Mouse (Mus musculus) adrenal gland, postnatal 36 days (tissue): ENCODE measurements at regions not wholly inside any gene's neighbourhood (a gene's known extent, or its start where the extent isn't known, plus 50 kb on each side); places are given as distances from the start of the nearest gene placed in this dataset.
A peak's percentile ranks its signal among the peaks of the same experiment; 100 is the strongest.

ENCODE experiments used
- DNase-seq, 2 experiments: peaks; one replicate each; pipeline ENCODE4 v3.0.0; 2021; ENCODE audit warnings: mixed read lengths in 1 of 2

DNA sequence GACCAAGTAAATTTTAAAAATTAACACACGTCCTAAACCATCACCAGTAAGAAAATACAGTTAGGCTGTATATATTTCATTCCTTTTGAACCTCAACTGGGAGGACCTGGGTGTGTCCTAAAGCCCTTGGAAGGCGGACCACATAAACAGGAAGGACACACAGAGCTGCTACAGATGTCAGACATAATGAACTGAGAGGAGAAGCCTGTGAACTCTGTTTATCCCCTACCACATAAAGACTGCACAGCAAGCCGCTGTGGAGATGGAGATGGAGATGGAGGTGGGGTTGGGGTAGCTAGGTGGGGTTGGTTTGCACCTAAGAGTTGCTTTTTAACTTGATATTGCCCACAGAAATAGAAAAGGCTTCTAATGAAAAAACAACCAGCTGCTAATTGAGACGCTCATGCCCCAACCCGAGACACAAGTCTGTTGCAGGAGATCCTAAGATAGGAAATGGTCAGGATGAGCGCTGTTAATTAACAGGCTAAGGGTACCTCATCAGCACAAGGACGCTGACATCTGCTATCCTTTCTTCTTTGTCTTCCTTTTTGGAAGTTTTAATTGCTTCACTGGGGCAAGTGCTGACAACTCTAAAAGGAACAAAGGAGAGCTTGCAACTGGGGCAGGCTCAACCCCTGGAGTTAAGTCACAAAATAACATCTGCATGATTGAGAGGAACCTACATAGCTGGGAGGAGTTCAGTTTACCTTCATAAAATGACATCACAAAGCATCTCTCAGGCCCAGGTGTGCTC, 119.3 kb upstream of the Lyplal1 start:
- DNase-seq = no peak

DNA sequence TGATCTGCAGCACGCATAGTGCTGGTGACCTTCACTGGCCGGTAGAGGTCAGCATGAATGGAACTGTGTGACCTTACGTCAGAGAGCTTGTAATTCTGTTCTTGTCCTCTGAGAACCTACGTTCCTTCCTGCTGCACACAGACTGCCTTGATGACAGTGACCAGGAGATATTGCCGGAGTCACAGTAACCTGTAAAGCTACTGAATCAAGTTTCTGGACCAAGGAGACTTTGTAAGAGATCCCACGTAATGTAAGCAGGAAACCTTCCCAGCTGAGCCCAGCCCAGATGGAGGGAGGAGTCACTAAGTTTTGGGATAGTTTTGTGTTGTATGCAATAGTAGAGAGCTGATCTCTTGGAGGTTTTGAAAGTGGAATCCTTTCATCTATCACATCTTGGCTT, 117.4 kb upstream of the Lyplal1 start:
- DNase-seq = no peak

DNA sequence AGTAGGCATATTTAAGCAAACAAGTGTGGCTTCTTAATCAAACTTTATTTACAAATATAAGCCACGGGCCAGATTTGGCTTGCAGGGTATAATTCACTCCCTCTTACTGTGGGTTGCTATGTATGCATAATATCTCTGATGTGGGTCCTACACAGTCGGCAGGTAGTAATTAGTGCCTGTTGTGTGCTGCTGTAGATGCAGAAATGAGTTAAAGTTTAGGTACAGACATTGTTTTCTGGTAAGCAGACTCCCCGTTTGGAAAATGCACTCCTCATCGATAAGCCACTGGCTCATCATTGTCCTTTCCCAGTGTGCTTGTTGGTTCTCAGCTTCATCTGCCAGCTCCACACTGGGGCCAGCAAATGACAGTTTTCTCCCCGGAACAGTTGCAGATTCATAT, 113.4 kb upstream of the Lyplal1 start:
- DNase-seq = no peak

- DNase-seq = no peak
These were observed 112.7 kb upstream of the Lyplal1 start for GRCm38 (mm10) chr1:186229856-186230255.

- no peak for DNase-seq
These were observed 111.3 kb upstream of the Lyplal1 start for GRCm38 (mm10) chr1:186228396-186228795.

DNA sequence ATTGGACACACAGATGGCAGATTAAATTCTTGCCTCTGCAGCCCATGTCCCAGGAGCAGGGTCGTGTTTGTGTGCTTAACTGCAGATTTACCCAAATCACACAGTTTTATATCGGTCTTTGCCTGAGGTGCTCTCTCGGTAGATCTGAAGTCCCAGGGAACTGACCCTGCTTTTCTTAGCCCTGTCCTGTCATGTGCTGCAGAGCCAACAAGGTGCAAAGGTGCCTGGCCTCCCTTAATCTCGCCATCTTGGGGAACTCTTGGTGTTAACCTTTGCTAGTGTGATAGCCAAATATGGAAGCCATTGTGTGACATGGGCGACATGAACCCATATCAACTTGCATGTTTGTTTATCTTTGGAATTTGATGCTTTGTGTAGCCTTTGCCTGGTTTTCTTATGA, 107.1 kb upstream of the Lyplal1 start:
- DNase-seq = no peak

GRCm38 (mm10) chr1:186223417-186223816, 106.3 kb upstream of the Lyplal1 start:
- DNase-seq = no peak

DNA sequence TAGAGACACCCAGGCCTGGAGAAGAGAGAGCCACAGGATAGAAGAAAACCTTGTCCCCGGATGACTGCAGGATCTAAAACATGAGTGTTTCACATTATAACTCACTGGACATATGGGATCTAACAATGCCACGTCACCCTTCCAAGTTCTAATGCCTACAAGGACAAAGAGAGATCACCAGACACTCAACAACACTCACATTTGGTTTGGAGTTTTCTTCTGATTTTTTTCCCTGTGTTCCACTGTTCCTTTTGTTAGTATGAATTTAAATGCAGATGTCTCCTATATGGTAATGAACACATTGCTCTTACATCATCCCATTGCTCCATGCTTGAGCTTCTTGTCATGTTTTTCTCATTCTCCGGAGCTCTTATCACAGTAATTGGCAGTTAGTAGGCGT, 101.9 kb upstream of the Lyplal1 start:
- DNase-seq = no peak

GRCm38 (mm10) chr1:186217198-186217597, 100.1 kb upstream of the Lyplal1 start:
- DNase-seq = no peak

DNA sequence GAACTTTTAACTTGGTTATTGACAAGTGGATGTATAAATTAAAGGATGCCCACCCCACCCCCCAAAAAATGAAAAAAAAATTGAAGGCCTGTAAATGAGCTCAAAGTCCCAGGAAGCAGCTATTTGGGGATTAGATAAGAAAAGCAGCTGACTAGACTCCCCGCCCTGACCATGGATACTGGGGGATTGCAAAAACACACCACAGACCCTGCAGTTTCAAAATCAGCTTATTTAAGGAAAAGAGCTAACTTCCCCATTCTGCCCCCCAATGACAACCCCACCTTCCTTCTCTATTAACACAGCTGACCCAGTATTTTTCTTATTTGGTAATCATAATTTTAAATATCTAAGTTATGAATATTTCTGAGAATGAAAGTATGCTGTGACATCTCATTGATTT, 87.0 kb upstream of the Lyplal1 start:
- DNase-seq = no peak

DNA sequence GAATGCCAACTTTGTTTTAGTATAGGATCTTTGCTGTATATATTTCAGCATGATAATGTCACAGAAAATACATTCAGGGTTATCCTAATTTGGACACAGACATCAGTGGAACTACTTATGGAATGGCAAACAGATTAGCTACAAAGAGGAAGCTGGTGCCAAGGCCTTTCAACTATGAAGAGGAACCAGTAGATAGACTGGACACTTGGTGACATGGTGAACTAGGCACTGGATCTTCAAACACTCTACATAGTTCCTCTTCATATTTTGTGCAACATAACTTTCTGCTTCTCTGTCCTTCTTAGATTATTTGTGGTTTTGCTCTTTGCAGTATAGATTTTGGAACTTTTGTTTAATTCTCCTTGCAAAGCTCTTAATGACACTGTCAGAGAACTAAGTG, 85.4 kb upstream of the Lyplal1 start:
- no peak for DNase-seq

GRCm38 (mm10) chr1:186198391-186198790, 81.3 kb upstream of the Lyplal1 start:
- DNase-seq = no peak

GRCm38 (mm10) chr1:186197057-186197456, 79.9 kb upstream of the Lyplal1 start:
- no peak for DNase-seq

- no peak for DNase-seq
These were observed 72.3 kb upstream of the Lyplal1 start for GRCm38 (mm10) chr1:186189390-186189789.

- DNase-seq = no peak
These were observed 70.3 kb upstream of the Lyplal1 start for GRCm38 (mm10) chr1:186187372-186187771.

- DNase-seq = no peak
These were observed 66.1 kb upstream of the Lyplal1 start for GRCm38 (mm10) chr1:186183204-186183651.

GRCm38 (mm10) chr1:186182498-186183203, 65.5 kb upstream of the Lyplal1 start:
- DNase-seq = peak; percentile 69 to 72

GRCm38 (mm10) chr1:186177019-186177418, 59.9 kb upstream of the Lyplal1 start:
- DNase-seq = no peak

DNA sequence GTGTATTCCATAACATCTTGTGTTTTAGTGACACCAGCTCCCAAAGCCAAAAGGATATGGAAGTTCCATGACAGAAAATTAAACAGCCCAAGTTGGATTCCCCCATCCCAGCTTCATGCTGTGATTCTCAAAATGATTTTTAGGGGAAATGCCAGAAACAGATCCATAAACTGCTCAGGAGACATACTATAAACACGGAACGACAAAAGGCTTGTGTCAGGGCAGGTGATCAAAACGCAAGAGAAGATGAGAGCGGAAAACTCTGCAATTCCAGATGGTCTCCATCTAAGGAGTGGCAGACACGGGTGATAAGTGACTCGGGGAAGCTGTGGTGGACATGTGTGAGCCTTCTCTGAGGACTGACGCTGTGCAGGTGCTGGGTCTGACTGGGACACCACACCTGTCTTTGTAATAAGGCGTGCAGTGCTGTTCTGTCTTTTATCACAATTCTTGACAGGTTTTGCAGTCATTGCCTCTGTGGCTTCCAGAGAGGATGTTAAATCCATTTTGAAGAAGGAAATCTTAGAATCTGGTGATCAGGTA, 56.4 kb upstream of the Lyplal1 start:
- no peak for DNase-seq

- DNase-seq = no peak
These were observed 54.6 kb upstream of the Lyplal1 start for GRCm38 (mm10) chr1:186171691-186172090.
